Mouse (Mus musculus): Measurements from ENCODE around the gene Rag1.

DNA sequence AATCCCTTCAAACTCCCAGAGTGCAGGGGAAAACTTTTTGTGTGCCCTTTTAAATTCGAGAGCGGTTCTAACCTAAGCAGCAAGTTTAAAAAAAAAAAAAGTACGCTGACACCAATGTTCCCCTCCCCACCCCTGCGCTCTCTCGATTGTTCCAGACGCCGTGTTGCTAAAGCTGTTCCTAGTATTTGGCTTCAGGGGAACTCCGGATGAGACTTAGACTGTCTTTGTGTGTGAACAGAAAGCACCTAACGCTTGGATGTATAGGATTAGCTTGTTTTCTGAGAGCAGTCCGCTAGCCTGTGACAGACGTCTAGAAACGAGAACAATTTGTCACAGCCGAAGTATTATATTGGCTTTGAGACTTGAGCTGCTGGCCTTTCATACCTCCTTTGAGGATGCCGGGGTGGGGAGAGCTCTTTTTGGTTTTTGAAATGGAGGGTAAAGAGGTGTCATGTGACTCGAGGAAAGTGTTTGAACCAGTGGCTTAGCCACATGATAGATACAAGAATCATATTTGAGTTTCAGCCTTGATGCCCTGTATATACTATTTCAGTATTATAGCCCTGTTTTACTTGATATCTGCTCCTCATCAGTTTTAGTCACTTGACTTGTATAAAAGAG lies 30.0 kb upstream of the Rag1 start:
- TF ChIP-seq CTCF (IDR thresholded peaks at IDR 0.05; ENCODE audit: borderline replicate concordance, insufficient read depth, low read length): no peak
- TF ChIP-seq POLR2A (IDR thresholded peaks at IDR 0.05; ENCODE audit: low read depth, low read length): no peak

All from embryonic fibroblast, embryonic 13.5 days (primary cell).